Mouse (Mus musculus) hindbrain, postnatal 0 days (tissue): ENCODE data around the gene Map1s. TPM values are rescaled to one million over a fixed set of nuclear protein-coding genes. Genes with fewer than 3 reads are reported as not detected.

Experiments used
- ATAC-seq: fragments of 200-750 bp; cut with Nextera tagmentation; 2 replicates; pipeline ENCODE4 v1.8.0; 2017; ENCODE audit warnings: mild to moderate bottlenecking, moderate TSS enrichment, moderate library complexity
- DNase-seq: peaks from one replicate; pipeline ENCODE4 v3.0.0-alpha.2; 2015; ENCODE audit warnings: low spot score
- H3K27ac ChIP-seq: fragments of 300-500 bp; sonication (generic); 2 replicates; pipeline ENCODE4 v1.5.1; 2014; ENCODE audit warnings: mild to moderate bottlenecking
- H3K27me3 ChIP-seq: fragments of 300-500 bp; sonication (generic); 2 replicates; pipeline ENCODE4 v1.6.1; 2014; ENCODE audit warnings: low read length, mixed read lengths; ENCODE audit not compliant: insufficient read depth
- H3K36me3 ChIP-seq: fragments of 300-500 bp; sonication (generic); 2 replicates; pipeline ENCODE4 v1.6.1; 2014; ENCODE audit warnings: low read length, mixed read lengths; ENCODE audit not compliant: insufficient read depth
- H3K4me1 ChIP-seq: fragments of 300-500 bp; sonication (generic); 2 replicates; pipeline ENCODE4 v1.6.1; 2014; ENCODE audit warnings: antibody characterized with exemption, low read length, mixed read lengths; ENCODE audit not compliant: insufficient read depth
- H3K4me2 ChIP-seq: fragments of 300-500 bp; sonication (generic); 2 replicates; pipeline ENCODE4 v1.6.1; 2014; ENCODE audit warnings: low read depth, mild to moderate bottlenecking, low read length, moderate library complexity, mixed read lengths
- H3K4me3 ChIP-seq: fragments of 300-500 bp; sonication (generic); 2 replicates; pipeline ENCODE4 v1.5.1; 2014; ENCODE audit warnings: low read length
- H3K9ac ChIP-seq: fragments of 300-500 bp; sonication (generic); replicated peaks from 2 replicates; pipeline ENCODE4 v1.6.1; 2014; ENCODE audit warnings: mild to moderate bottlenecking, low read length, moderate library complexity, mixed read lengths
- H3K9me3 ChIP-seq: fragments of 300-500 bp; sonication (generic); 2 replicates; pipeline ENCODE4 v1.6.1; 2016; ENCODE audit warnings: low read length, mixed read lengths
- CTCF ChIP-seq: IDR thresholded peaks from 2 replicates; pipeline ENCODE4 v1.5.1; 2016; ENCODE audit warnings: antibody characterized with exemption, control low read depth, low read depth
- WGBS: fragments of 180-500 bp; shearing (Covaris S2); extraction: QIAGEN DNeasy Blood & Tissue Kit; methylation state at CpG from one replicate; pipeline ENCODE4 v1.1.7; 2014; 5-methylcytosine and 5-hydroxymethylcytosine counted together
- polyA plus RNA-seq: library from polyadenylated mRNA; unstranded; fragments of >200 nt; fragmentation: Nextera tagmentation; extraction: Ambion mirVana; gene quantifications from 2 replicates; pipeline ENCODE4 v1.2.1, GENCODE M21; 2015
- total RNA-seq: library from RNA; depleted of rRNA; stranded (reverse); fragments of >200 nt; gene quantifications from 2 replicates; pipeline ENCODE4 v1.2.3, GENCODE M21; 2014

Map1s gene
- total and polyA plus RNA-seq, 2 experiments from 2014 or later, result 54.4 to 98.6 TPM

DNA sequence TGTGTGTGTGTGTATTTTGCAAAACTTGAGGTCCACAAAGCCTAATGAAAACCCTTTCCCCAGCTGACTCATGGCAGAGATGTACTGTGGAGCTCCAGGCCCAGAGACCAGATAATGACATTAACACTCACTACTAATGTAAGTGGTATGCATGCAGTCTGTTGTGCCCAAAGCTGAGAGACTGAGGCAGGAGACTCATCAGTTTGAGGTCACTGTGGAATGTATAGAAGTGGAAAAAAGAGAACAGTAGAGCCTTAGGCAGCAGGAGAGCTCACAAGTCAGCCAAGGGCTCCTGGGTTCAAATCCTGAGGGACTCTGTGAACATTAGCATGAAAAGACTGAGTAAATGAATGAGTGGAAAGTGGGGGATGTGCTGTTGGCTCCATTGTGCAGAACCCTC is 2.1 kb upstream of the Map1s start:
- ATAC-seq (no peak), DNase-seq (no peak)
- H3K9me3 ChIP-seq, result no peaks in the 10 kb centered on the region
- TF ChIP-seq CTCF, result no peak
- H3K36me3 ChIP-seq, result no peaks in the 10 kb centered on the region
- peaks cover 7% of the 10 kb centered on the region; the same call in 1 of the 2 replicates for H3K4me1 ChIP-seq
- H3K27ac ChIP-seq, result no peak overlapping the region
- H3K9ac ChIP-seq, result no peak overlapping the region
- no peak overlapping the region for H3K4me3 ChIP-seq
- H3K27me3 ChIP-seq, result no peaks in the 10 kb centered on the region
- H3K4me2 ChIP-seq, result no peak overlapping the region

DNA sequence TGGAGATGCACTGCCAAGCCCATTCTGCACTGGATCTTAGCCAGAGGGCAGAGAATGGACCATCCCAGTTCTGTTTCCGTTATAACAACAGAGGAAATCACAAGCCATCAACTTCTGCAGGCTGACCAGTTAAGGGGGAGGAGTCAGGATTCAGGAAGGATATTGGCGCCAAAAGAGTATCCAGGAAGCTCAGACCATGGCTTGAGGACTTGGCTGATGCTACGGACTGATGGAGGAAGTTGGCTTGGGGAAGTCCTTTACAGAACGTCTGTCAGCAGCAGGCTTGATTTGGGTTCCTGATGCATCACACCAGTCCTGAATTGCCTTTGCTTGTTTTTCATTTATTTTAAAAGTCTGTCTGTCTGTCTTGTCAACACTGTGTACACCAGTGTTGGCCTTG is 1.2 kb upstream of the Map1s start:
- DNase-seq, result no peak
- H3K9me3 ChIP-seq, result no peaks in the 10 kb centered on the region
- 63% methylated on average over 4 of the region's 4 CpGs for WGBS

DNA sequence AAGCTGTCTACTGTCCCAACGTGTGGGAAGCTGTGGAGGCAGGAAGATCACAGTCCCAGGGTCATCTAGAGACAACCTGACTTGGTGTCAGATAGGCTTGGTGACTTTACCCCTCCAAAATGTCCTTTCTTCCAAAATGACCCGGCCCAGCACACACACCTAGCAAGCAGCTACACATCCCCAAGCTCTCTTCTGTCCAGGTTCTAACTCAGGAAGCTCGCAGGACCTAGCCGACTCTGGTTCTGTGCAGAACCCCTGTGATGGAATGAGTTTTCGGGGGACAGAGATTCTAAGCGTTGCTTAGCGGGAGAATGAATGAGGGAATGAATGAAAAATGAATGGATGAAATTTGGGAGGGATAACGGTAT is 285 bp upstream of the Map1s start:
- DNase-seq (no peak), ATAC-seq (peak; percentile 50)
- no peaks in the 10 kb centered on the region for H3K9me3 ChIP-seq
- peak overlapping the region; percentile 94 for H3K4me2 ChIP-seq
- TF ChIP-seq CTCF, result no peak
- peaks cover 7% of the 10 kb centered on the region; the same call in 1 of the 2 replicates for H3K4me1 ChIP-seq
- WGBS, result 18% methylated on average over 8 of the region's 8 CpGs
- H3K4me3 ChIP-seq, result peak overlapping the region; percentile 82
- no peaks in the 10 kb centered on the region for H3K36me3 ChIP-seq
- no peaks in the 10 kb centered on the region for H3K27me3 ChIP-seq
- peak overlapping the region; percentile 85 for H3K9ac ChIP-seq
- peak overlapping the region; percentile 90 for H3K27ac ChIP-seq

More for the DNA sequence above, 1.2 kb upstream of the Map1s start:
- no peaks in the 10 kb centered on the region for H3K36me3 ChIP-seq
- H3K4me1 ChIP-seq, result peaks cover 7% of the 10 kb centered on the region; the same call in 1 of the 2 replicates
- no peak overlapping the region for H3K9ac ChIP-seq
- ATAC-seq, result no peak
- no peak overlapping the region for H3K27ac ChIP-seq
- H3K4me3 ChIP-seq, result no peak overlapping the region
- no peak overlapping the region for H3K4me2 ChIP-seq
- TF ChIP-seq CTCF, result no peak
- no peaks in the 10 kb centered on the region for H3K27me3 ChIP-seq

DNA sequence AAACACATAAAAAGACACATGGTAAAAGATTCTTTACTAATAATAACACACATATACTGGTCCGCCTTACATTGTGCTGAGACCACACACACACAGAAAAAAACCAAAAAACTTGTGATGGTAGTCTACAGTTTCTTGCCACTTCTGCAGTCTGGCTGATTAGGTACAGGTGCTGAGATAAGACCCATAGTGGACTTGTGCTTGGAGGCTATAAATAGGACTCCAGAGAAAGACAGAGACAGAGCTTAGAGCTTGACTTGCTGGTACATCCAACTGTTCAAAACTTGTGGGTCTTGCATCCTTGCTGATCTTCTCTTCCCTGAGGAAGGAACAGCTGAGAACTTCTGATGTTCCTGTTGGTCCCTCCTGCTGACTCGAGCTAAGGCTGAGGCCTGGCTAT is 1.8 kb downstream of the Map1s start:
- no peaks in the 10 kb centered on the region for H3K9me3 ChIP-seq
- H3K4me1 ChIP-seq, result peaks cover 7% of the 10 kb centered on the region; the same call in 1 of the 2 replicates
- ATAC-seq (no peak), DNase-seq (no peak)
- peaks cover 10% of the 10 kb centered on the region for H3K36me3 ChIP-seq
- H3K4me2 ChIP-seq, result no peak overlapping the region
- WGBS, result 97% methylated on average over 2 of the region's 2 CpGs
- no peak overlapping the region for H3K4me3 ChIP-seq
- H3K27me3 ChIP-seq, result no peaks in the 10 kb centered on the region
- no peak for TF ChIP-seq CTCF
- H3K9ac ChIP-seq, result no peak overlapping the region
- no peak overlapping the region for H3K27ac ChIP-seq

DNA sequence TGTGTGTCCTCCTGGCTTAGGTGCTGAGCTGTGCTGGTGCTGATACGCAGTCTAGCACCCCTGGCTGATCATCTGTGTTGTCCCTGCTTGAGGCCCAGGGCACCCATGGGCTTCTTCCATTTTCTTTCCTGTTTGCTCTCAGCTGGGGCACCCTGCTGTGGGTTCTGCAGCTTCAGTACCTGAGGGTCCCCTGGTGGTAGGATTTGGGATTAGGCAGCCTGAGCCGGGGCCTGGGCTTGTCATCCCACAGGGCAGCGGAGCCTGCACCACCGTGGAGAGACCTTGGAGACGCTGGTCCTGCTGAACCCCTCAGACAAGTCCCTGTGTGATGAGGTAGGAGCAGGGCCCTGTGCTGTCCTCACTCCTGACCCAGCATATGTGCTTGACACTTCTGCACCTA is 5.9 kb downstream of the Map1s start:
- Histone ChIP-seq H3K9me3 (no peaks in the 10 kb centered on the region), H3K4me1 (peaks cover 6% of the 10 kb centered on the region; the same call in 1 of the 2 replicates), H3K4me3 (no peak overlapping the region), H3K27ac (no peak overlapping the region), H3K9ac (no peak overlapping the region), H3K4me2 (no peak overlapping the region), H3K36me3 (peaks cover 48% of the 10 kb centered on the region), H3K27me3 (no peaks in the 10 kb centered on the region)
- ATAC-seq (no peak), DNase-seq (no peak)
- TF ChIP-seq CTCF, result peak; percentile 48
- 82% methylated on average over 5 of the region's 5 CpGs for WGBS

DNA sequence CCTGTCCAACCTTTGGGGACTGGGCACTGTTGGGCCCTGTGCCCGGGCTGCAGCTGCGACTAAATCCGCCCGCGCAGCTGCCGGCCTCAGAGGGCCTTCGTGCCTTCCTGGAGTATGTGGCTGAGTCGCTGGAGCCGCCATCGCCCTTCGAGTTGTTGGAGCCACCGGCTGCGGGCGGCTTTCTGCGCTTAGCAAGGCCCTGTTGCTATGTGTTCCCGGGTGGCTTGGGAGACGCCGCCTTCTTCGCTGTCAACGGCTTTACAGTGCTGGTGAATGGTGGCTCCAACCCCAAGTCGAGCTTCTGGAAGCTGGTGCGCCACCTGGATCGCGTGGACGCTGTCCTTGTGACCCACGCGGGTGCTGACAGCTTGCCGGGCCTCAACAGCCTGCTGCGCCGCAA is 7.2 kb downstream of the Map1s start:
- no peak for TF ChIP-seq CTCF
- Histone ChIP-seq H3K4me3 (no peak overlapping the region), H3K27me3 (no peaks in the 10 kb centered on the region), H3K4me2 (no peak overlapping the region), H3K27ac (no peak overlapping the region), H3K9me3 (no peaks in the 10 kb centered on the region), H3K36me3 (peaks cover 60% of the 10 kb centered on the region), H3K9ac (no peak overlapping the region), H3K4me1 (no peaks in the 10 kb centered on the region)
- DNase-seq, result no peak
- ATAC-seq, result no peak
- WGBS, result 96% methylated on average over 30 of the region's 30 CpGs

DNA sequence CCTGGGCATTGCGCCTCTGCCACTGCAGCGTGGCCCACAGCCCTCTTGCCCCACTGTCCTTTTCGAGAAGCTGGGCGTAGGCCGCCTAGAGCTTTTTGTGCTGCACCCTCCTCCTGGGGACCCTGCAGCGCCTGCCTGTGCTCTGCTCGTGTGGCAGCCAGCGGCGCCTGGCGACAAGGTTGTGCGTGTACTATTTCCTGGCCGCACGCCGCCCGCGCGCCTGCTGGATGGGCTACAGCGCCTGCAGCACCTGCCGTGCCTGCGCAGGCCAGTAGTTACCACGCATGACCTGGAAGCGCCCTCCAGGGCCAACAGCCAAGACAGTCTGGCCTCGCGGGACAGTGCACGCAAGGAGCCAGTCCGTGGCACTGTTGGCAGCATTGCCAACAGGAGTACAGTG is 7.8 kb downstream of the Map1s start:
- H3K9ac ChIP-seq, result no peak overlapping the region
- ATAC-seq, result no peak
- no peak overlapping the region for H3K4me3 ChIP-seq
- no peak for TF ChIP-seq CTCF
- no peak overlapping the region for H3K4me2 ChIP-seq
- no peaks in the 10 kb centered on the region for H3K4me1 ChIP-seq
- H3K27ac ChIP-seq, result no peak overlapping the region
- no peaks in the 10 kb centered on the region for H3K27me3 ChIP-seq
- H3K36me3 ChIP-seq, result peaks cover 64% of the 10 kb centered on the region
- H3K9me3 ChIP-seq, result no peaks in the 10 kb centered on the region
- no peak for DNase-seq
- WGBS, result 93% methylated on average over 26 of the region's 26 CpGs
